Mouse (Mus musculus): ENCODE data around the gene Odf3l2. TPM values are rescaled to one million over a fixed set of nuclear protein-coding genes. Genes with fewer than 3 reads are reported as not detected.

Odf3l2 gene
- total RNA-seq, 1 experiment from 2014 or later: not detected

DNA sequence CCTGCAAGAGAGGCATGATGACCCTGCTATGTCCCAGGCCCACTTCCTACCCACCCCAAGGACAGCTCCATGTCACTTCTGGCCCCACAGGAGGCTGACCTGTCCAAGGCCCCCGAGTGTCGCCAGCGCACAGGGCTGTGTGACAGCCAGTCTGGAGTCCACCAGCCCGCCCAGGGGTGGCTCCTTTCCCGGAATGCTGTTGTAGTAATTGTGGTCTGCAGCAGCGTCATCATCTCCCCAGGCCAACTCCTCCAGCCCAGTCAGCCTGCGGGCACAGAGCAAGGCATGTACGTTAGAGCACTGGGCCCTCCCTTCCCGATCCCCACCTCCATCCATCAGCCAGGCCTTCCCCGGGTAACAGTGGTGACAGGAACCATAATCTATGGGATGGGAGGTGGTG is 19.4 kb downstream of the Odf3l2 start:
- no peak for DNase-seq

DNA sequence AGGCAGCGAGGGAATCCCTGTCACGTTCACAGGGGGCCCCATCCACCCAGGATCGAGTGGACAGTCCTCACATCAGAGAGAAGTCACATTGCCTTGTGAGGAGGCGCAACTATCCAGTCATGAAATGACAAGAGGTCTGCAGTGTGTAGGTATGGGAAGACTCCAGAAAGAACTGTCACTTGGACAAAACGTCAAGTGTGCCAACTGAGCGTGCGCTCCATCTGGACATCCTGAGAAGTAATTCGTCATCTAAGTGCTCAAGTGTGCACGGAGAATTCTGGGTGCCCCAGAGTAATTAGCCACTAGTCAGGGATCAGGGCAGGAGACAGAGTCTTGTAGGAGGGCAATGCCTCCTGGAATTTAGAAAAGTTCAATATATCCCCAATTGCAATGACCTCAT is 20.1 kb downstream of the Odf3l2 start:
- no peak for DNase-seq

DNA sequence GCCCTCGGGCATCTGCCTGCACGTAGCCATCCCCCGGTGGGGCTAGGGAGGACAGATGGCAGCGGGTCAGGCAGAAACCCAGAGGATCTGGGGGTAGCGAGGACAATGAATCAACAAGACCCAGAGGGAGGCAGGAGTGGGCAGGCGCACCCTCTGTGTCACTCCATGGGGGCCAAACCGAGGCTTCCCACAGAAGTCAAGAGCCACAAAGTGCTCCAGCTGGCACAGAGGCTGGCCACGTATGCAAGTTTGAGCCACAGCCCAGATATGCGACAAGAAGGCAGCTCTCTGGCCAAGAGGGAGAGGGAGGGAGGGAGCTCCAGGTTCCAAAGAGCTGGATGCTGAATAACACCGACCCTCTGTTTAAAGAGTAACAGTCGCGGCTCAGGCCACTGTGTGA is 21.6 kb downstream of the Odf3l2 start:
- no peak for DNase-seq

DNA sequence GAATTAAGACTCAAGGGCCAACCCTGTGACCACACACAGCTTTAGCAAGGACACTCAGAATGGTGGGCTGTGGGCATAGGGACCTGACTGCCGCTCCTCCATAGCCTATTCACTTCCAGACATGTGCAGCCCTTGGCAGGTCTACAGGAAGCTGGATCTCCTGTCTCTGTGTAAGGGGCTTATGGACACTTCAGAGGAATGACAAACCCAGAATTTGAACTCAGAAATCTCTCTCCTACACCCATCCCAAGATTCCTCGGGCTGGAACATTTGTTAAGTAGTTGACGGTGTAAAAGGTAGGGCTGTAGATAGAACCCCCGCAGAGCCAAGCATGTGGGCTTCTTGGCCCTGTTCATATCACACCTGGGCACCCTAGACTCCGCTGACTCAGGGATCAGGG is 29.2 kb downstream of the Odf3l2 start:
- no peak for DNase-seq

DNA sequence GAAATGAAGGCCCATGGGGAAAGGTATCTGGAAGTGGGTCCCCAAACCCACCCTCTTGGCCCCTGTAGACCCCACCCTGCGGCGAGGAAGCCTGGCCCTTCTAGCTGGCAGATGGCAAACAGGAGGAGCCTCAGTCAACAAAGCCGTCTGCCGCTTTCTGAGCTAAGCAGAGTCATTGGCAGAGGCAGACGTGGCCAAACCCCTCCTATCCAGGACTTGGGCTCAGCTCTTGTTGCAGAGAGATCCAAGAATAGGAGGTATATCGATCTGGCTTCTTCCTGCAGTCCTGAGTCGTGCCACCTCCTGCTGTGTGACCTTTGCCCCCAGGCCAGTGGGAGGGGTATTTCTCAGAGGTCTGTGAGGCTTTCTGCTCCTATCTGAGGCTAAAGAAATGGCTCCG is 29.7 kb downstream of the Odf3l2 start:
- DNase-seq: no peak

DNA sequence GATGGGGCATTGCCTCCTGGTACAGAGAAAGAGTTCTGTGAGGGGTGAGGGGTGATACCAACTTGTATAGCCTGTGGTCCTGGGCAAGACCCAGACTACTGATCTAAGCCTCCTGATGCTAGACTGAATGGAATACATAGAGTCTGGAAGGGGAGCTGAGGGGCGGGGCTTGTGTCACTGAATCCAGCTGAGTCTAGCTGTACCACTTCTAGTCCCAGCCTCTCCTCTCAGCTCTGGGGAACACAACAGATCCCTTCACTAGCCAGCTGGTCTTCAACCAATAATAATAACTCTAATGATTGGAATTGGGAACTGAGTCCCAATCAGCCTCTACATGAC is 31.3 kb downstream of the Odf3l2 start:
- no peak for DNase-seq

DNA sequence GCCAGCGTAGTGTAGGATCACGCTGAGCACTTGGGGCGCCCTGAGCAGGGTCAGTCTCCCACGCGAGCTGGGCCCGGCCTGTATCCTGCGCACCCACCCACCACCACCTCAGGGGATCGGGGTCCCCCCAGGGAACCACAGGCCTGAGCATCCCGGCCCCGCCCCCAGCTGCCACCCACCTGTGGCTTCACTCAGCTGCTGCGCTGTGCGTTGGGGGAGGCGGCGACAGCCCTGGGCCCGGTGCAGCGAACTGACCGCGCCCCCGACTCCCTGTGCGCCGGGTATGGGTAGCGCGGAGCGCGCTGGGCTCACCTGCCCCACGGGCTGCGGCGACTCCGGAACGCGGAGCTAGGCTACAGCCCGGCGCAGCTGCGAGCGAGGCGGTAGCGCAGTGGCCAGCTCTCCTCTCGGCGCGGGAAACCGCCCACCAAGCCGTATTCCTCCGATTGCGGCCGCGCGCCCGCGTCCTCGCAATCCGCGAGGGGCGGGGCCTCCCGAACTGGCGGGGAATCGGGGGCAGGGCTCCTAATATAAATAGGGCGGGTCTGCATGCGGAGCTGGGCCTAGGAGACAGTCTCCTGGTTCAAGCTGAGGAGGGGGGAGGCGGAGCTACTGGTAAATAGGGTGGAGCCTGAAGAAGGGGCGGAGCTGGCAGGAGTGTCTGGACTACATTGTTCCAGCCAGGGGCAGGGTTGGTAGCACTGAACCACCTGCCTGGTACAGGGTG is 31.8 kb downstream of the Odf3l2 start, which contains the start of gene C2cd4c:
Gene C2cd4c, minus strand, starts transcription at position 448 of the 727 bp plus-strand sequence.
- peak; percentile 46 for DNase-seq

DNA sequence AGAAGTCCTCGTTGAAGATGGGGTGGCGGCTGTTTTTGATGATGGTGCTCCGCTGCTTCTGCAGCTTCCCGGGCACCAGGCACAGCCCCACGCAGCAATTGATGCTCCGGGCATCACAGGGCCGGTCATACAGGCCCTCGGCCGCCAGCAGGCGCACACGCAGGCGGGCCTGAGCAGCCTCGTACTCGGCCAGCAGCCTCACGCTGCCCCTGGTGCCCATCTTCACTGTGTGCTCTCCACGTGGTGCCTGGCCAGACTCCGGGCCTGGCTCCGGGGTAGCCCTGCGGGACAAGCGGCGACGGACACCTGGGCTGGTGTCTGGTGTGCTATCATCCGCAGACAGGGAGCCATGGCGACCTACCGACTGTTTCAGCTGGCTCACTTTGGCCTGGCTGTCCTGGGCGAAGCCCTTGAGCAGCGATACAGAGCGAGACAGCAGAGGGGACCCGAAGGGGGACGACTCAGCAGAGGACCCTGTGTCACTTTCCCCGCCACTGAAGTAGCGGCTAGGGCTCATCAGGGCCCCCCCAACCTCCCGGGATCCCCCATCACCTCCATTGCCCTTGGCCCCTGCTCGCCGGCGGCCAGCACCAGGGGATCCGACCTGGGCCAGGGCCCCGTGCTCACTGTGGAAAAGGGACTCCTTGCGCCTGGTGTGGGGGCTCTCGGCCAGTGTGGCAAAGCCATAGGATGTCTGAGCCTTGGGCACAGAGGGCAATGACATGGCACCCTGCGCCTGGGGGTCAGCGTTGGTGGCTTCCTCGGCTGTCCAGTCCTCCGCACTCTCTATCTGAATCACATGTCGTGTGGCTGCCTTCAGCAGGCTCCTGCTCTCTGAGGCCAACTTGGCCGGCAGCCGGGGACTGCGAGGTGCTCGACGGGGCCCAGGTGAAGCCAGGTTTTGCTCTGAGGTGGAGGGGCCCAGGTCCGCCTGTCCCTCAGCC is 33.1 kb downstream of the Odf3l2 start:
- no peak for DNase-seq

DNA sequence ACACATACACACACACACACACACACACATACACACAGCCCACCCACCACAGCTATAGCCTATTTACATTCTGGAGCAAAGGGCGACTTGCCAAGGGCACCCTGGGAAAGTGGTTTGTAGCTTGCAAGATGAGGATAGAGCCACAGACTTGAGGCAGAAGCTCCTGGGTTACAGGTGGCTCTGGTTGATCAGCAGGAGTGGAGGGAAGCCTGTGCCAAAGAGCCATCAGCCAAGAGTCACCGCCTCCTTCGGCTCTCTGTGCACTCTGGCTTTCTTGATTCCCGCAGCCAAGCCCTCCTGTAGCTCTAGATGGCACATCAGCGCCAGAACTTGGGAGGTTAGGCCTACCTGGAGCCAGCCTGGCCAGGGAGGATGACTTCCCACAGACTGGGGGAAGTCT is 34.2 kb downstream of the Odf3l2 start:
- DNase-seq: no peak

DNA sequence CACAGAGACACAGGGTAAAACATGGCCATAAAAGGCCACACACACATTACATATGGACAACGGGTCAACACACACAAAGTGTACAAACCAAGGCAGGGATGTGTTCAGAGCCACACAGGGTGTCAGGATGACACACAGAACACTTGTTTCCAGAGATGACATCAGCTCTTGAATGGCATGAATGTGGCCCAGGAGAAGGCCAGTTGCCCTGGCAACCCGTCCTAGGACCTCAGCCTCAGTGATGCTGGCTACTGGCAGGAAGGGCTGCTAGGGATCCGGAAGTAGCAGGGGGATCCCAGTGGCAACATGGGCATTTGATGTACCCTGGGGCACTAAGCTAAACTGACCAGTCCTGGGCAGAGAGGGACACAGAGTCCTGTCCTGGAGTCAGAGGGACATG is 36.3 kb downstream of the Odf3l2 start:
- DNase-seq: no peak

DNA sequence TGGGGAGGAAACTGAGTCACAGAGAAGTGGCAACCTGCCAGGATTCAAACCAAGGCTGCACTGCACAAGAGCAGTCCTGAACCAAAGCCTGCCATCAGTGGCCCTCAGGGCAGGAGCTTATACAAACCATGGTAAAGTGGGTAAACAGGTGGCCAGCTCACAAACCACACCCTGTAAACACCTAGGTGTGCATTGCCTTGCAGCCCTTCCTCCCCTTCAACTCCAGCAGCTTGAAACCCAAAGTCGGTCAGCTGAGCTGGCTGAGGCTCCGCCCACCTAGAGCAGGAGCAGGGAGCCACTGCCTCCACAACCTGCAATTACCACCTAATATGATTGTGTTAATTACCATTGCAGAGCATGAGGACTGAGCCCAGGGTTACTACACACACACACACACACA is 37.6 kb downstream of the Odf3l2 start:
- no peak for DNase-seq

DNA sequence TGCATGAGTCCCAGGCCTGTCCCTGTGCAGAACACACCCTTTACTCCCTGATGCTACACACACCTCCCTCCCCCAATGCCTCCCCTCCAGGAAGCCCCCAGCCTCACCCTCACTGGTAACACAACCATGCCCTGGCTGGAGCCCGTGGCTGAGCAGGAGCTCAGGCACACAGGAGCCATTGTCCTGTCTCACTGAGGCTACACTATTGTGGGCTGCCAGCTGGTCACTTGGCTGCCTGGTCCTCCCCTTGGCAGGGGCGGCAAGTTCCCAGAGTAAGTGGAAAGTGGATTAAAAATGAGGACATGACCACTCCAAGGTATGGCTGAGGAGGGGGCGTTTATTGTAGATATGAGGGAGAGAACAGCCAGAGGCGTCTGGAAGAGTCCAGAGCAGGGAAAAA is 39.0 kb downstream of the Odf3l2 start:
- DNase-seq: no peak

DNA sequence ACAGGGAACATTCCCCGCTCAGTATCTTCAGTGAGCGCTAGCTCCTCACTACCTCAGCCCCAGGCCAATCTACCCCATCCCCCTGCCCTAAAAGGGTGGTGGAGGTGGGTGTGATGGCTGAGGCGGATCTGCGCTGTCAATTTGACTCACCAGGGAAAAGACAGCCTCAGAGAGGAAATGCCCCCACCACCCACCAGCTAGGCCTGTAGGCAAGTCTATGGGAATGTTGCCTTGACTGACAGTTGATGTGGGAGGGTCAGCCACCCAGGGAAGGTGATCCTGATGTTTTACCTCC is 47.7 kb downstream of the Odf3l2 start:
- DNase-seq: no peak

DNA sequence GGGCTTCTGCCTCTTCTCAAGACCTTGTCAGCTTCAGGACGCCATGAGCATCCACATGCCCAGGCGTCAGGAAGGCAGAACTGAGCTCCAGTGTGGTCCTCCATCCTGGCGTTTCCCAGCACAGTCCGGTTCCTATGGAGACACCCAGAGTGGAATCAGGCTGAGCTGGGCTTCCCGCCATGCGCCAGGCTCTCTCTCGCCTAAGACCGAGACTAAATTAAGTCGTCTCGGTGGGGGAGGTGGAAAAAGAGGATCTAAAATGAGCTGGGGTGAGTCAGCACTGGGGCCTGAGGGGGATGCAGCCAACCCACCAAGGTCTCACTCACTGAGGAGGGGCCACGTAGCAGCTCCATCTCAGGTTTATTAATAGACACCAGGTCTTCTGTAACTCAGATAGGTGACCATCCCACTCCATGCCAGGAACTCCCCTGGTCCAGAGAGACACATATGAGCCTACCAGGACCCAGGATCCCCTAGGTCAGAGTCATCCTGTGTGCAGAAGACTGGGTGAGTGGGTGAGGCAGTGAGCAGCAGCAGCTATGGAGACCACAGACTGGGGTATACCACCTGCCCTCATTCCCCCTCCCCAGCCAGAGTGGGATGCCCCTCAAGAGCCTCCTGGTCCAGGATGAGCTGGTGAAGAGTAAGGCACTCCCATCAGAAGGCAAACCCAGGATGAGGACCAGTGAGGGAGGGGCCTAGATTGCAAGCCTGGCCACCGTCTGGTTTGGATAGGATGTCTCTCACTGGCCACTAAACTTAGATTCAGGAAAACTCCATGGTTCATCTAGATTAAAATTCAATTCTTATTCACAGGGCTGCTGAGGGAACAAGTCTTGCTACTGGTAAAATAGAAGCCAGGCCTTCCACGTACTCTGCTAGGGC is 48.2 kb downstream of the Odf3l2 start:
- no peak for DNase-seq

DNA sequence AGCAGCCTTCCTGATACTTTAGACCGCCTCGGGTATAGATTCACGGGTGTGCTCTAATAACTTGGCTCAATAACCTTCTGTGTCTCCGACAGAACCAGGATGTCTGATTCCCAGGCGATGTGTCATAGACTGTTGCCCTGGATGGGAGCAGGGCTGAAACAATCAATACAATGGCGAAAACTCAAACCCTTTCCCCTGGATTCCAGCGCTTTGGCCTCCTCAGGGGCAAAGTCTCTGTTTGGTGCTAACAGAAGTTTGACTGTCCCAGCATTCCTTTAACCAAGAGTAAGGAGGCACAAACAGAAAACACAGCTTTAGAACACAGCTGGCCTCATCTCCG is 50.0 kb downstream of the Odf3l2 start:
- no peak for DNase-seq

DNA sequence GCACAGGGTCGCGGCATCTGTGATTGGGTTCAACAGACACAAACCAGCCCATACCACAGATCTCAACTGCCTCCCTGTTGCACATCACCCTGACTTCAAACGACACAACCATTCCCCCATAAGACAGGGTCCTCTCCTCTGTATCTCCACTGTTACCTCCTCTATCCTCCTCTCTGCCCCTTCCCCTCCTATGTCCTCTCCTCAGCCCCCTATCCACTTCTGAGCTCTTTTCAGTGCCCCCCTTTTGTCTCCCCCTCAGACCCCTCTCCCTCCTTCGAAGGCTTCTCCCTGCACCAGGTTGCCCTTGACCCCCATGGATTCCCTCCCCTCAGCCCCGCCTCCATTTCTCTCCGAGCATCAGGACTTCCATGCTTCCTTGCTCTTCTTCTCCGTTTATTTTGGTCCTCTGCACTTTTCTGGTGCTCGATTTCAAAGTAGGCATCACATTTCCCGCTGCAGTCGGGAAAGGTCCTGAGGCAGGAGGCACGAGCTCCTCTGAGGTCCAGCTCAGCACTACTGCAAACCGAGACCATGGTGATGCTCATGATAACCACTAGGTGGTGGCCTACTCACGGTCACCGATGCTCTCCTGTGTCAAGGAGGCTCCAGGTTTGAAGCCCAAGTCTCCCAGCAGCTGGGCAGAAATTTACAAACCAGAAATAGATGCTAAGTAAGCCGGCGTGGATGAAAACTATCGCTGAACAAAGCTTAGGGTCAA is 50.5 kb downstream of the Odf3l2 start:
- peak; percentile 40 for DNase-seq

DNA sequence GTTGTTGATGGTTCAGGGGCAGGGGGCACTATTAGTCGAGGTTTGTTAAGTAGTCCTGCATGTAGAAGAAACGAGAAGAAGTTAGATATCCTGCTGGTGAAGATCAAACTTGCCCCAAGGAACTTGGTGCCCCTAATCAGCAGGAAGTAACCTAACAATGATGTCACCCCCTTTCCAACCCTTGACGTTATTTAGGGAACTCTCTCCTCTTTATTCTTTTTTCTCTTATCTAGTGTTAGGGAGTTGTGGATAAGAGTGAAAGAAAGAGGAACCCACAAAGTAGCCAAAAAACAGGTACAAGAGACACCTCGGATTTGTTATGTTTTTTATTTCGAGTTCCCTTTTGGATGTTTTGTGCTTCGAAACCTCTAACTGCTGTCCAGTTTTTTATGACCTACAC is 51.4 kb downstream of the Odf3l2 start:
- DNase-seq: no peak

DNA sequence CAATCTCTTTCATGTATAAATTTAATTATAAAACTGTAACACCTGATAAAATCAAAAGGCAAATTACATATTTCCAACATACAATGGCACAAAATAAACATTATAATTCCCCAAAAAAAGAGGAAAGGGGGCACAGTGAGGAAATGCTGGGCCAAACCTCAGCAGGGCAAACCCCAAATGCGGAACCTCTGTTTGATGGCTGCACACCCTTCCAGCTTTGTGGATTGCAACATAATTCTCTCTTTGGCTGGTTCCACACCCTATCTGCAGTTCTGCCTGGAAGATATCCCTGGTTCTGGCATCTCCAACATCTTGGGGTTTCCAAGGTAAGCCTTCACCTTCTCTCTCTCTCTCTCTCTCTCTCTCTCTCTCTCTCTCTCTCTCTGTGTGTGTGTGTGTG is 54.8 kb downstream of the Odf3l2 start:
- no peak for DNase-seq
